Mouse (Mus musculus): ENCODE results near the gene Gm49321. TPM values are rescaled to one million over a fixed set of nuclear protein-coding genes. Genes with fewer than 3 reads are reported as not detected.

The Gm49321 gene
- polyA plus RNA-seq, 1 experiment from 2014 or later = 13.6 TPM

DNA sequence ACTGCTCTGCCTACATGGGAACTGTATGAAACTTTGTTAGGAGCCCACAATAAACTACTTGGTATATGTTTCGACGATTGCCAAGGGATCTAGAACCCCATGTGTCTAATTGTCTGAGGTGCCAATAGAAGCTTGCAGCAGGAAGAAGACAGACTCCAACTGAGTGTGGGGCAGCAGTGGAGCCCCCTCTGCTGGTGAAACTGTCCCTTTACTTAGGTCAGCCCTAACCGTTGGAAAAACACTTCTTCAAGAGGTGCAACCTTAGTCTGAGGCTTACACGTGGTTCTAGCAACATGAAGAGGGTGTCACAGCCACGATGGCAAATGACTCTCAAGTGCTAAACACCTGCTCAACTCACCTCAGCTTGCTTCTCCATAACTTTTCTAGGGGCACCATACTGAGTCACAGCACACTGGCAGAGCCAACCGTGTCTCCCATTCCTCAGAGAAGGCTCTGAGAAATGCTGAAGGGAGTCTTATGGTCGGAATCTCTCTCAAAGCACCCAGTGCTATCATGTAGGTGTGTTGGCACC is 77.4 kb downstream of the Gm49321 start:
- 60% methylated on average over 7 of the region's 7 CpGs for WGBS
- H3K27ac ChIP-seq (ENCODE audit: low read depth, low read length) = no peak overlapping the region
- H3K27me3 ChIP-seq (replicated peaks; ENCODE audit: control insufficient read depth, insufficient read depth, low read length) = no peaks in the 10 kb centered on the region
- ATAC-seq (no peak), DNase-seq (ENCODE audit: low spot score) (no peak)
- H3K4me2 ChIP-seq (ENCODE audit: low read length) = no peak overlapping the region
- no peaks in the 10 kb centered on the region for H3K9me3 ChIP-seq (replicated peaks; ENCODE audit: control insufficient read depth, low read length)
- H3K4me3 ChIP-seq (ENCODE audit: low read depth, low read length) = no peak overlapping the region
- no peaks in the 10 kb centered on the region for H3K4me1 ChIP-seq (ENCODE audit: control insufficient read depth, insufficient read depth, low read length)
- no peak overlapping the region for H3K9ac ChIP-seq (ENCODE audit: low read length)
- H3K36me3 ChIP-seq (ENCODE audit: control insufficient read depth, insufficient read depth, low read length) = no peaks in the 10 kb centered on the region

DNA sequence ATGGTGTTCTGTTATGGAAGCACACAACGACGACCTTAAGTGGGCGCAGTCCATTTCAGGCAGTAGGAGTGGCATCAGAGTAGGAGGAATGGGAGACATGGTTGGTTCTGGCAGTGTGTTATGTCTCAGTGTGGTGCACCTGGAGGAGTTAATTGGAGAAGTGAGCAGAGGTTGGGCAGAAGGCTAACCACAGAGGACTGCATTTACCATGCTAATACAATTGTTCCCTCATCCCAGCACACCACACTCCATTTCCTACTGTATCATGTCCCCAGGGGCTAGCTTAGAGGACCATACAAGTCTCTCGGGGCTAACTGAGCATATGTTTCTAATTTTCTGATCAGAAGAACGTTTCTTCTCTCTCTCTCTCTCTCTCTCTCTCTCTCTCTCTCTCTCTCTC is 78.0 kb downstream of the Gm49321 start:
- H3K36me3 ChIP-seq (ENCODE audit: control insufficient read depth, insufficient read depth, low read length) = no peaks in the 10 kb centered on the region
- H3K9me3 ChIP-seq (replicated peaks; ENCODE audit: control insufficient read depth, low read length) = no peaks in the 10 kb centered on the region
- H3K9ac ChIP-seq (ENCODE audit: low read length) = no peak overlapping the region
- no peak overlapping the region for H3K27ac ChIP-seq (ENCODE audit: low read depth, low read length)
- H3K4me2 ChIP-seq (ENCODE audit: low read length) = no peak overlapping the region
- no peak overlapping the region for H3K4me3 ChIP-seq (ENCODE audit: low read depth, low read length)
- no peak for DNase-seq (ENCODE audit: low spot score)
- no peaks in the 10 kb centered on the region for H3K27me3 ChIP-seq (replicated peaks; ENCODE audit: control insufficient read depth, insufficient read depth, low read length)
- WGBS = 82% methylated on average over 5 of the region's 5 CpGs
- no peak for ATAC-seq
- H3K4me1 ChIP-seq (ENCODE audit: control insufficient read depth, insufficient read depth, low read length) = no peaks in the 10 kb centered on the region

Other genes starting within 250 kb of the Gm49321 start
- 87.2 and 95.6 TPM in 2 replicates for gene Hif1a, start 36.3 kb upstream of the Gm49321 start, polyA plus RNA-seq (2014; fragmentation: Nextera tagmentation; extraction: Ambion mirVana)
- 26.0 and 38.4 TPM in 2 replicates for gene Snapc1, start 26.8 kb downstream of the Gm49321 start, polyA plus RNA-seq (2014; fragmentation: Nextera tagmentation; extraction: Ambion mirVana)
- 53.7 and 68.4 TPM in 2 replicates for gene Syt16, start 60.0 kb downstream of the Gm49321 start, polyA plus RNA-seq (2014; fragmentation: Nextera tagmentation; extraction: Ambion mirVana)

Data from forebrain, embryonic 14.5 days (tissue).